Mouse (Mus musculus) hindbrain, embryonic 14.5 days (tissue): ENCODE data around the gene St6galnac3. TPM values are rescaled to one million over a fixed set of nuclear protein-coding genes. Genes with fewer than 3 reads are reported as not detected.

ENCODE experiments used
- ATAC-seq: fragments of 200-750 bp; cut with Nextera tagmentation; 2 replicates; pipeline ENCODE4 v1.8.0; 2017; ENCODE audit warnings: moderate number of reproducible peaks, mild to moderate bottlenecking, moderate TSS enrichment, moderate library complexity; ENCODE audit not compliant: low FRiP score
- DNase-seq: peaks from one replicate; pipeline ENCODE4 v3.0.0-alpha.2; 2015; ENCODE audit warnings: low spot score
- H3K27ac ChIP-seq: fragments of 300-500 bp; sonication (generic); 2 replicates; pipeline ENCODE4 v1.5.1; 2014; ENCODE audit warnings: mild to moderate bottlenecking, moderate library complexity
- H3K27me3 ChIP-seq: fragments of 300-500 bp; sonication (generic); 2 replicates; pipeline ENCODE4 v1.6.1; 2014; ENCODE audit warnings: mild to moderate bottlenecking, low read length, mixed read lengths; ENCODE audit not compliant: control insufficient read depth, insufficient read depth
- H3K36me3 ChIP-seq: fragments of 300-500 bp; sonication (generic); replicated peaks from 2 replicates; pipeline ENCODE4 v1.6.1; 2014; ENCODE audit not compliant: control insufficient read depth, insufficient read depth
- H3K4me1 ChIP-seq: fragments of 300-500 bp; sonication (generic); replicated peaks from 2 replicates; pipeline ENCODE4 v1.6.1; 2014; ENCODE audit warnings: antibody characterized with exemption, low read length, mixed read lengths; ENCODE audit not compliant: control insufficient read depth, insufficient read depth
- H3K4me2 ChIP-seq: fragments of 300-500 bp; sonication (generic); replicated peaks from 2 replicates; pipeline ENCODE4 v1.6.1; 2014; ENCODE audit warnings: mild to moderate bottlenecking, moderate library complexity
- H3K4me3 ChIP-seq: fragments of 300-500 bp; sonication (generic); replicated peaks from 2 replicates; pipeline ENCODE4 v1.5.1; 2014; ENCODE audit warnings: mild to moderate bottlenecking, low read length
- H3K9ac ChIP-seq: fragments of 300-500 bp; sonication (generic); 2 replicates; pipeline ENCODE4 v1.6.1; 2014
- H3K9me3 ChIP-seq: fragments of 300-500 bp; sonication (generic); 2 replicates; pipeline ENCODE4 v1.6.1; 2016; ENCODE audit warnings: low read length; ENCODE audit not compliant: control insufficient read depth
- WGBS: fragments of 180-500 bp; shearing (Covaris S2); extraction: QIAGEN DNeasy Blood & Tissue Kit; methylation state at CpG from one replicate; pipeline ENCODE4 v1.1.7; 2014; 5-methylcytosine and 5-hydroxymethylcytosine counted together
- polyA plus RNA-seq: library from polyadenylated mRNA; unstranded; fragments of >200 nt; fragmentation: Nextera tagmentation; extraction: Ambion mirVana; gene quantifications from 2 replicates; pipeline ENCODE4 v1.2.1, GENCODE M21; 2014

St6galnac3 gene
- polyA plus RNA-seq, 1 experiment from 2014 or later: 28.3 TPM

- ATAC-seq (peak; percentile 67; the same call in 1 of the 2 replicates), DNase-seq (peak; percentile 57)
- H3K27me3 ChIP-seq: no peaks in the 10 kb centered on the region
- H3K36me3 ChIP-seq: no peaks in the 10 kb centered on the region
- WGBS: 32% methylated on average over 19 of the region's 19 CpGs
- no peaks in the 10 kb centered on the region for H3K9me3 ChIP-seq
- peak overlapping the region; percentile 67 for H3K27ac ChIP-seq
- H3K9ac ChIP-seq: 0 out of 2 replicates have a peak overlapping the region, but pooled peaks have one; percentile 2
- peaks cover 16% of the 10 kb centered on the region; the same call in 1 of the 2 replicates for H3K4me1 ChIP-seq
- peak overlapping the region; percentile 39 for H3K4me2 ChIP-seq
- no peak overlapping the region for H3K4me3 ChIP-seq
Measured at GRCm38 (mm10) chr3:153605089-153605766, 119.7 kb downstream of the St6galnac3 start.

GRCm38 (mm10) chr3:153599179-153599578, 125.8 kb downstream of the St6galnac3 start:
- H3K4me3 ChIP-seq: no peak overlapping the region
- H3K4me1 ChIP-seq: peaks cover 4% of the 10 kb centered on the region
- no peaks in the 10 kb centered on the region for H3K27me3 ChIP-seq
- no peak overlapping the region for H3K4me2 ChIP-seq
- WGBS: 78% methylated on average over 2 of the region's 2 CpGs
- no peaks in the 10 kb centered on the region for H3K9me3 ChIP-seq
- no peak overlapping the region for H3K9ac ChIP-seq
- H3K36me3 ChIP-seq: no peaks in the 10 kb centered on the region
- no peak overlapping the region for H3K27ac ChIP-seq
- DNase-seq (no peak), ATAC-seq (no peak)

- DNase-seq (no peak), ATAC-seq (0 out of 2 replicates have a peak, but pooled peaks have one; percentile 53)
- no peak overlapping the region for H3K9ac ChIP-seq
- H3K36me3 ChIP-seq: no peaks in the 10 kb centered on the region
- H3K4me2 ChIP-seq: no peak overlapping the region
- H3K4me1 ChIP-seq: peaks cover 10% of the 10 kb centered on the region
- H3K27me3 ChIP-seq: no peaks in the 10 kb centered on the region
- 82% methylated on average over 6 of the region's 6 CpGs for WGBS
- H3K27ac ChIP-seq: no peak overlapping the region
- no peak overlapping the region for H3K4me3 ChIP-seq
- H3K9me3 ChIP-seq: no peaks in the 10 kb centered on the region
Measured at GRCm38 (mm10) chr3:153598631-153599030, 126.3 kb downstream of the St6galnac3 start.

- ATAC-seq (no peak), DNase-seq (no peak)
- WGBS: 70% methylated on average over 9 of the region's 9 CpGs
- Histone ChIP-seq H3K4me3 (no peak overlapping the region), H3K27ac (no peak overlapping the region), H3K9ac (no peak overlapping the region), H3K9me3 (no peaks in the 10 kb centered on the region), H3K36me3 (no peaks in the 10 kb centered on the region), H3K27me3 (no peaks in the 10 kb centered on the region), H3K4me2 (no peak overlapping the region), H3K4me1 (peaks cover 16% of the 10 kb centered on the region)
Measured at GRCm38 (mm10) chr3:153594531-153594930, 130.4 kb downstream of the St6galnac3 start.

- DNase-seq (no peak), ATAC-seq (no peak)
- H3K4me3 ChIP-seq: no peak overlapping the region
- no peak overlapping the region for H3K4me2 ChIP-seq
- no peaks in the 10 kb centered on the region for H3K9me3 ChIP-seq
- H3K9ac ChIP-seq: no peak overlapping the region
- H3K27ac ChIP-seq: 0 out of 2 replicates have a peak overlapping the region, but pooled peaks have one; percentile 39
- H3K4me1 ChIP-seq: peaks cover 19% of the 10 kb centered on the region
- no peaks in the 10 kb centered on the region for H3K36me3 ChIP-seq
- 78% methylated on average over 4 of the region's 4 CpGs for WGBS
- H3K27me3 ChIP-seq: no peaks in the 10 kb centered on the region
Measured at GRCm38 (mm10) chr3:153593978-153594377, 131.0 kb downstream of the St6galnac3 start.

GRCm38 (mm10) chr3:153593103-153593502, 131.9 kb downstream of the St6galnac3 start:
- no peaks in the 10 kb centered on the region for H3K36me3 ChIP-seq
- no peaks in the 10 kb centered on the region for H3K9me3 ChIP-seq
- H3K9ac ChIP-seq: no peak overlapping the region
- H3K4me1 ChIP-seq: peaks cover 19% of the 10 kb centered on the region
- H3K4me3 ChIP-seq: no peak overlapping the region
- 69% methylated on average over 3 of the region's 3 CpGs for WGBS
- 0 out of 2 replicates have a peak overlapping the region, but pooled peaks have one; percentile 39 for H3K27ac ChIP-seq
- H3K27me3 ChIP-seq: no peaks in the 10 kb centered on the region
- no peak for DNase-seq
- no peak for ATAC-seq
- no peak overlapping the region for H3K4me2 ChIP-seq

GRCm38 (mm10) chr3:153587594-153587993, 137.4 kb downstream of the St6galnac3 start:
- no peak overlapping the region for H3K4me2 ChIP-seq
- no peak overlapping the region for H3K4me3 ChIP-seq
- H3K9me3 ChIP-seq: no peaks in the 10 kb centered on the region
- H3K9ac ChIP-seq: no peak overlapping the region
- no peak for DNase-seq
- no peaks in the 10 kb centered on the region for H3K36me3 ChIP-seq
- 79% methylated on average over 1 of the region's 1 CpGs for whole genome bisulfite sequencing
- no peak overlapping the region for H3K27ac ChIP-seq
- H3K4me1 ChIP-seq: 0 out of 2 replicates have a peak, but pooled peaks cover 8% of the 10 kb centered on the region
- no peaks in the 10 kb centered on the region for H3K27me3 ChIP-seq
- ATAC-seq: no peak

GRCm38 (mm10) chr3:153584836-153585235, 140.1 kb downstream of the St6galnac3 start:
- Histone ChIP-seq H3K9me3 (no peaks in the 10 kb centered on the region), H3K27ac (no peak overlapping the region), H3K4me3 (no peak overlapping the region), H3K4me2 (no peak overlapping the region), H3K27me3 (no peaks in the 10 kb centered on the region), H3K9ac (no peak overlapping the region), H3K4me1 (peaks cover 13% of the 10 kb centered on the region; the same call in 1 of the 2 replicates), H3K36me3 (no peaks in the 10 kb centered on the region)
- ATAC-seq (peak; percentile 36; the same call in 1 of the 2 replicates), DNase-seq (peak; percentile 41)
- WGBS: 55% methylated on average over 3 of the region's 3 CpGs

- Histone ChIP-seq H3K9me3 (no peaks in the 10 kb centered on the region; the same call in 1 of the 2 replicates), H3K9ac (no peak overlapping the region), H3K36me3 (no peaks in the 10 kb centered on the region), H3K4me2 (no peak overlapping the region), H3K4me1 (peaks cover 7% of the 10 kb centered on the region; the same call in 1 of the 2 replicates), H3K4me3 (no peak overlapping the region), H3K27ac (no peak overlapping the region), H3K27me3 (no peaks in the 10 kb centered on the region)
- DNase-seq: no peak
- ATAC-seq: no peak
- WGBS: 67% methylated on average over 4 of the region's 4 CpGs
Measured at GRCm38 (mm10) chr3:153582065-153582464, 142.9 kb downstream of the St6galnac3 start.
